Mouse (Mus musculus) testis, adult 2 months (tissue): ENCODE data around the gene Cyp46a1.

ENCODE experiments used
- CTCF ChIP-seq: fragments of 200-500 bp; IDR thresholded peaks from 2 replicates; pipeline ENCODE4 v1.5.1; 2012; ENCODE audit warnings: low read depth, mild to moderate bottlenecking, inconsistent platforms, low read length, moderate library complexity; ENCODE audit not compliant: control insufficient read depth, insufficient read depth, insufficient replicate concordance
- POLR2A ChIP-seq: fragments of 200-500 bp; IDR thresholded peaks from 2 replicates; pipeline ENCODE4 v1.6.1; 2012; ENCODE audit warnings: low read depth, mild to moderate bottlenecking, inconsistent platforms, low read length, moderate library complexity; ENCODE audit not compliant: control insufficient read depth

DNA sequence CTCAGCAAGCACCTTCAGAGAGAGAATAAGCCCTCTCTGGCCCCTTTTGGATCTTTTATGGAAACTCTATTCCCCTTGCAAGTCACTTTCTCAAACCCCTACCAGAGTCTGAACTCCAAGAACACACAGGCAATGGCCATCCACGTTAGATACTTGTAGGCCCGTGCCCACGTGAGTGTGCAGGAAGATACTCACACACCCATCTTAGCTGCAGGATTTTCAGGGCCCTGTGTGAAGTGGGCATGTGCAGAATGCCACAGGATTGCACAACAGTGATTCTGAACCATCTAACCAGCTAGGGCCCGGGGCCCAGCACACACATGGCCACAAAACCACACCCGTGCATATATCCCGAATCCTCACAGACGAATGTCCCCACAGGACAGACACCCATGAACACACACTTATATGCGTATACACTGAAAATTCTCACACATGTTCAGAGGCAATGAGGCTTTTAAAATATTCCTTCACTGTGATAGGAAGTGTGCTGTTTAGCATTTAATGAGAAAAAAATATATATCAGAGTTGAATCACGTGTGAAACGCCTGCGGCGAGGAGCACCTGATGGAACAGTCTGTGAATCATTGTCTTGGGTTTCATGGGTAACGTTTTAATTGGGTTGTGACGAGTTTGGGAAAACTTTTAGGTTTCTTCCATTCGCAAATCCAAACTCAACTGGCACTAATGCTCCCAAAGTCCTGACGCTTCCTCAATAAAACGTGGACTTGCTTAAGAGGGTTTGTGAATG is 60.5 kb downstream of the Cyp46a1 start:
- TF ChIP-seq CTCF: no peak
- no peak for TF ChIP-seq POLR2A
